In the genomic region with DNA sequence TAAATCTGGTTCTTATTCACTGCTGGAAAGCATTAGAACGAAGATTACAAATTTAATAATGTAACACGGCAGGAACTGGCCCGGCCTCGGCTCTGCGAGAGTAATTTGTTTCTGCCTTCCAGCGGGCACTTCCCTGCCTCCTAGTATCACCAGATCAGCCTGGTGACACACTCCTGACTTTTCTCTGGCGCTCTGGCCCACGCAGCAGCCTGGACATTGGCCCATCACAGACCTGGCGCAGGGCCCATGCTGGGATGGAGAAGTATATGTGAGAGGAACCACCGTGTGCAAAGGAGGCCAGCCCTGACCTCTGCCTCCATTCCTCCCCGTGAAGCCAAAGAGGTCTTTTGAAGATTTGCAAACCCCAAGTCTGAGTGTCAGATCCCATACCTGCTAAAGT, we compare ENCODE assay signal across 15 mouse cellular contexts. TPM values are rescaled to one million over a fixed set of nuclear protein-coding genes. Genes with fewer than 3 reads are reported as not detected.
DNase-seq lines count a peak whose midpoint lies in the region; ATAC-seq and TF ChIP-seq lines count a peak whose summit lies in the region.
"Had no signal": no experiment of that assay in that cellular context is flagged by ENCODE, and none has a peak within 500 bp of the region (broad histone marks: within the 10 kb centered on the region; RNA-seq: fewer than 3 reads in every experiment).

No protein-coding gene starts in this region.

- 67% methylated on average over 11 of the region's 11 CpGs for WGBS in heart, embryonic 12.5 days
- 52% methylated on average over 11 of the region's 11 CpGs for WGBS in lung, embryonic 14.5 days
- 12% methylated on average over 11 of the region's 11 CpGs for WGBS in cerebellum, adult 2 months
- 79% methylated on average over 11 of the region's 11 CpGs for WGBS in forebrain, embryonic 12.5 days

- no peak for ATAC-seq in heart, embryonic 12.5 days (ENCODE audit: insufficient number of reproducible peaks, low FRiP score)
- ATAC-seq in lung, embryonic 14.5 days (ENCODE audit: insufficient read depth), result no peak
- no peak for ATAC-seq in forebrain, embryonic 12.5 days (ENCODE audit: low FRiP score)
- ATAC-seq: Patski had no signal

- H3K4me1 ChIP-seq in heart, embryonic 12.5 days (replicated peaks), result peaks cover 13% of the 10 kb centered on the region
- H3K4me1 ChIP-seq in lung, embryonic 14.5 days (ENCODE audit: insufficient read depth), result no peaks in the 10 kb centered on the region
- H3K4me1 ChIP-seq in cerebellum, adult 2 months (ENCODE audit: control insufficient read depth, insufficient read depth, low read length), result peaks cover 57% of the 10 kb centered on the region
- no peaks in the 10 kb centered on the region for H3K4me1 ChIP-seq in forebrain, embryonic 12.5 days

- no peaks in the 10 kb centered on the region for H3K9me3 ChIP-seq in heart, embryonic 12.5 days (replicated peaks)
- H3K9me3 ChIP-seq in lung, embryonic 14.5 days (ENCODE audit: low read depth, low read length), result no peaks in the 10 kb centered on the region
- H3K9me3 ChIP-seq in forebrain, embryonic 12.5 days, result no peaks in the 10 kb centered on the region
- H3K9me3 ChIP-seq: embryonic facial prominence, embryonic 13.5 days had no signal

- H3K9ac ChIP-seq in heart, embryonic 12.5 days, result no peak overlapping the region
- H3K9ac ChIP-seq in lung, embryonic 14.5 days, result no peak overlapping the region
- no peak overlapping the region for H3K9ac ChIP-seq in forebrain, embryonic 12.5 days
- H3K9ac ChIP-seq: embryonic facial prominence, embryonic 13.5 days had no signal

- no peak overlapping the region for H3K4me3 ChIP-seq in heart, embryonic 12.5 days
- H3K4me3 ChIP-seq in lung, embryonic 14.5 days (ENCODE audit: low read depth, low read length), result no peak overlapping the region
- H3K4me3 ChIP-seq in cerebellum, adult 2 months (replicated peaks; ENCODE audit: insufficient read depth, low read depth, low read length), result no peak overlapping the region
- no peak overlapping the region for H3K4me3 ChIP-seq in forebrain, embryonic 12.5 days (replicated peaks)
- H3K4me3 ChIP-seq: embryonic facial prominence, embryonic 13.5 days had no signal

- H3K27ac ChIP-seq in heart, embryonic 12.5 days (ENCODE audit: poor library complexity, severe bottlenecking), result no peak overlapping the region
- no peak overlapping the region for H3K27ac ChIP-seq in lung, embryonic 14.5 days (ENCODE audit: low read depth)
- peak overlapping the region; percentile 23 for H3K27ac ChIP-seq in cerebellum, adult 2 months (ENCODE audit: insufficient read depth, low read length)
- H3K27ac ChIP-seq in forebrain, embryonic 12.5 days, result no peak overlapping the region
- H3K27ac ChIP-seq: embryonic facial prominence, embryonic 13.5 days had no signal

- no peak for TF ChIP-seq CTCF in lung, embryonic 14.5 days (IDR thresholded peaks at IDR 0.05; ENCODE audit: low read depth)
- TF ChIP-seq CTCF in cerebellum, adult 2 months (IDR thresholded peaks at IDR 0.05; ENCODE audit: borderline replicate concordance, insufficient read depth, low read depth, low read length), result no peak

- peaks cover 11% of the 10 kb centered on the region; the same call in 1 of the 2 replicates for H3K27me3 ChIP-seq in heart, embryonic 12.5 days (replicated peaks)
- no peaks in the 10 kb centered on the region for H3K27me3 ChIP-seq in lung, embryonic 14.5 days (ENCODE audit: insufficient read depth, low read length)
- no peaks in the 10 kb centered on the region for H3K27me3 ChIP-seq in cerebellum, adult 2 months (ENCODE audit: control insufficient read depth, insufficient read depth, low read length)
- no peaks in the 10 kb centered on the region for H3K27me3 ChIP-seq in forebrain, embryonic 12.5 days

- no peak for TF ChIP-seq POLR2A in cerebellum, adult 2 months (IDR thresholded peaks at IDR 0.05; ENCODE audit: borderline replicate concordance, insufficient read depth, low read length)

- H3K36me3 ChIP-seq in heart, embryonic 12.5 days, result no peaks in the 10 kb centered on the region
- no peaks in the 10 kb centered on the region for H3K36me3 ChIP-seq in lung, embryonic 14.5 days (ENCODE audit: insufficient read depth)
- H3K36me3 ChIP-seq in forebrain, embryonic 12.5 days (replicated peaks), result no peaks in the 10 kb centered on the region
- H3K36me3 ChIP-seq: embryonic facial prominence, embryonic 13.5 days had no signal

- DNase-seq in heart, adult 18-20 months, result peak; percentile 22 to 35
- peak; percentile 19 for DNase-seq in lung, embryonic 14.5 days
- no peak for DNase-seq in lung, postnatal 36 days
- peak; percentile 85 for DNase-seq in cerebellum, adult 2 months
- no peak for DNase-seq in B cell, adult 2 months
- no peak for DNase-seq in spleen, postnatal 10 days (ENCODE audit: low spot score in 2 of 2)
- DNase-seq: kidney, postnatal 36 days; spleen, adult 18-20 months; thymus, adult 18-20 months had no signal

- no peak overlapping the region for H3K4me2 ChIP-seq in heart, embryonic 12.5 days
- H3K4me2 ChIP-seq in lung, embryonic 14.5 days, result no peak overlapping the region
- H3K4me2 ChIP-seq in forebrain, embryonic 12.5 days, result no peak overlapping the region
- H3K4me2 ChIP-seq: embryonic facial prominence, embryonic 13.5 days had no signal

RNA-seq across cellular contexts. Expression of gene Rims4, which starts 15.0 kb away (rescaled TPM):
- 1 to 10 TPM; 2.0 to 2.2 TPM for total RNA-seq in heart, adult 18-20 months (2021)
- polyA plus RNA-seq in heart, embryonic 12.5 days (2016; fragmentation: Nextera tagmentation; extraction: Ambion mirVana), result 0.65 and 0.77 TPM in 2 replicates
- 0.11 and 0.25 TPM in 2 replicates for polyA plus RNA-seq in lung, embryonic 14.5 days (2014; fragmentation: Nextera tagmentation; extraction: Ambion mirVana)
- 30.3 and 35.1 TPM in 2 replicates for polyA plus RNA-seq in cerebellum, adult 2 months (2012; rRNA removed)
- 3.5 and 4.2 TPM in 2 replicates for polyA plus RNA-seq in forebrain, embryonic 12.5 days (2016; fragmentation: Nextera tagmentation; extraction: Ambion mirVana)
- polyA plus RNA-seq: Patski had no signal

RNA-seq across cellular contexts. Expression of gene Kcnk15, which starts 50.0 kb away (rescaled TPM):
- not detected for total RNA-seq in heart, adult 18-20 months (2021)
- not detected in 2 replicates for polyA plus RNA-seq in heart, embryonic 12.5 days (2016; fragmentation: Nextera tagmentation; extraction: Ambion mirVana)
- not detected in 2 replicates for polyA plus RNA-seq in lung, embryonic 14.5 days (2014; fragmentation: Nextera tagmentation; extraction: Ambion mirVana)
- 0.60 and 0.79 TPM in 2 replicates for polyA plus RNA-seq in cerebellum, adult 2 months (2012; rRNA removed)
- polyA plus RNA-seq in forebrain, embryonic 12.5 days (2016; fragmentation: Nextera tagmentation; extraction: Ambion mirVana), result not detected in 2 replicates
- polyA plus RNA-seq: embryonic facial prominence, embryonic 13.5 days; heart, embryonic 14.5 days; intestine, postnatal 0 days; Patski had no signal

Comparison
In these comparisons a context has a peak if more than half of its experiments do, and no peak if none do; other contexts are left out.
1. DNase-seq: peak in heart, adult 18-20 months (2 of 2), lung, embryonic 14.5 days (single experiment) and cerebellum, adult 2 months (2 of 2); none in lung, postnatal 36 days (single experiment), B cell, adult 2 months (0 of 2) and spleen, postnatal 10 days (0 of 2).